Mouse (Mus musculus): Measurements from ENCODE around the gene Tmem104. TPM values are rescaled to one million over a fixed set of nuclear protein-coding genes. Genes with fewer than 3 reads are reported as not detected.

Gene Tmem104
- 0.57 TPM for polyA plus RNA-seq (2014; fragmentation: Illumina TruSeq; extraction: RNeasy Lipid Tissue Mini Kit (QIAGEN cat#74804); ENCODE audit: low read depth, low replicate concordance)

DNA sequence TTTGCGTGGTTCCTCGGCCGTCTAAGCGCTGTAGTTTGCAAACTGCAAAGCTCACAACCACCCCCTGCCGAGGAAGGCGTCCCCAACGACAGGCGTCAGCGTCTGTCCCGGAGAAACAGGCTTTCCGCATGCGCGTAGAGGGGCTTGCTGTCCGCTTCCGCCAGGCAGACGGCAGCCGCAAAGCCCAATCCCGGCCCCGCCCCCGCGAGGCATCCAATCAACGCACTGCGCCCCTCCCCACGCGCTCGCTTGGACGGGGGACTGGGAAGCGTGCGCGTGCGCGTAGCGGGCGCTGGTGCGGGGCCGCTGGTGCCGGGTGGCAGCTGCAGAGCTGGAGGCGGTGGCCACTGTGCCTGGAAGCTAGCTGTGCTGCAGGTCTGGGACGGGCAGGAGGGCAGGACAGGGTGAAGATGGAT is at the start of gene Tmem104:
Tmem104 (plus strand) TSS at position 264 of the 416 bp plus-strand sequence.

DNA sequence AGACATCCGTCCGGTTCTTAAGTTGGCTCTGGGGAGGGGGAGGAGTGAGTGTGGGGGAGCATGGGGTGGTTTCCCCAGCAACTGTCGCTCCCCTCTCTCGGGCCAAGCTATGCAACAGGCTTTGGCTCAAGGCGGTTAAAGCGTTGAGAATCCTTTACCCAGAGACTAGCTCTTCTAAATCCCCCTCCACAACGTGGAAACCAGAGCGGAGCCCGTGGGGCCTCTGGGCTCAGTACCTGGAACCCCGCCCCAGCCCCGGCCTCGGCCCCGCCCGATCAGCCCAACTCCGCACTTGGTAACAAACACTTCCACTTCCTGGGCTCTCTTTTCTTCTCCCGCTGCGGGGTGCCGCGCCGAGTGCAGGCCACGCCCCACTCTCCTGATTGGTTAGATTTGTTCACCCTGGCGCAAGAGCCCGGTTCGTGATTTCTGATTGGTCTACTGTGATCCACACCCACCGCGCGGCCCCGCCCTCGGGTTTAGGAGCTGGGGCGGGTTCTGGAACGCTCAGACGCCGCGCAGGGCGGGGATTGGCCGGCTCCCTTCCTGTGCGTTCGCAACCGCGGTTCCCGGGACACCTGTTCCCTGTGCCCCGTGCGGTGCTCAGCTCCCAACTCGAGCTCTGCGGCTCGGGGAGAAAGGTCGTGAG is 24.3 kb upstream of the Tmem104 start, which contains the start of gene Slc9a3r1:
Slc9a3r1 (plus strand) TSS at position 510 of the 649 bp plus-strand sequence.

DNA sequence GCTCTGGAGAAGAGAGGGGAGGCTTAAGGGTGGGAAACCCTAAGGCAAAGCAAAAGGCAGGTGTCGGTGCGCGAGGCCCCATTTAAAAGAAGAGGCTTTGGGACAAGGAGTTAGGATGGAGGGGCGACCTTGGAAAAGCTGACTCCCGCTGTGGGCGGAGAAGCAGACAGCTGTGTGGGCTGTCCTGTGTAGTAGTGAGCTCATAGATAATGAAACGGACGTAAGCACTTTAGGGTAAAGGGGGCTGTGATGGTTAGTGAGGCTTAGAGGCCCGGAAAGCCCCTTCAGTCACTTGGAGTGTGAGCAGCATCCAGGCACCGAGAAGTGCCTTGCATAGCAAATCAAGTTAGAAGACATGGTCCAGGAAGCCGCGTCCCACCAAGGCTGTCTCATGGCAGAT is 406 bp downstream of the Tmem104 start, which contains the start of gene Nat9:
Nat9 (minus strand) TSS at position 167 of the 400 bp plus-strand sequence.

DNA sequence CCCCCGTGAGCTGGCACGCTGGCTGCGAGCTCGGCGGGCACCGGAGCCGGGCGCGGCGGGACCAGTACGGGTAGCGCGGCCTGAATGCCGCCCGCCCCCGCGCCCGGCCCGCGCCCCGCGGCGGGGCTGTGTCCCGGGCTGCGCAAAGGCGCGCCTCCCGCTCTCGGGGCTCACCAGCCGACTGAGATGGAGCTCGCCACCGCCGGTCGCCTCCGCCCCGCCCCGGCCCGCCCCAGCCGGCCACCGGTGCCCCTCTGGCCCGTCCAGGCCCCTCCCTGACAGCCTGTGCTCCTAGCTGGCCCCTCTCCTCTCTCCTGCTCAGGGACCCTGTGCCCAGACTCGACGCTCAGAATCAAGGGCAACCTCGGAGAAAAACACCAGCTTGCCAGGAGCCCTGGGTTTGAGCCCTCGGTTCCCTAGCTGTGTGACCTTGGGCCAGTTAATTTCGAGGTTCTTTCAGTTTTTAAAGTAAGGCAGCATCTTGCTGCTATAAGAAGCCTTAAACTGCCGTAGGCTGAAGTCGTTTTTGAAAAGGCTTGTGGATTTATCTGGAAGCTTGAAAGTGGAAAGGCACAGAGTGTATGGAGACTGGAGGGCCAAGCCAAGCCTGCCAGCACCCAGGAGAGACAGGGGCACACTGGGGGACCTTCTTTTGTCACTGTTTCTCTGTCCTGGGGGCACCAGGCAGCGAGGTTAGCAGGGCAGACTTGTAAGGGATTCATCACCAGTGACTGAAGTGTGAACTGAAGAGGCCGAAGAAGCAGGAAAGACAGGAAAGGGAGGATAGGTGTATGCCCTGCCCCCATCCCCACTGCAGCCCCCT is 80.0 kb downstream of the Tmem104 start, which contains the start of gene Grin2c:
Grin2c (minus strand) TSS at position 183 of the 823 bp plus-strand sequence.

DNA sequence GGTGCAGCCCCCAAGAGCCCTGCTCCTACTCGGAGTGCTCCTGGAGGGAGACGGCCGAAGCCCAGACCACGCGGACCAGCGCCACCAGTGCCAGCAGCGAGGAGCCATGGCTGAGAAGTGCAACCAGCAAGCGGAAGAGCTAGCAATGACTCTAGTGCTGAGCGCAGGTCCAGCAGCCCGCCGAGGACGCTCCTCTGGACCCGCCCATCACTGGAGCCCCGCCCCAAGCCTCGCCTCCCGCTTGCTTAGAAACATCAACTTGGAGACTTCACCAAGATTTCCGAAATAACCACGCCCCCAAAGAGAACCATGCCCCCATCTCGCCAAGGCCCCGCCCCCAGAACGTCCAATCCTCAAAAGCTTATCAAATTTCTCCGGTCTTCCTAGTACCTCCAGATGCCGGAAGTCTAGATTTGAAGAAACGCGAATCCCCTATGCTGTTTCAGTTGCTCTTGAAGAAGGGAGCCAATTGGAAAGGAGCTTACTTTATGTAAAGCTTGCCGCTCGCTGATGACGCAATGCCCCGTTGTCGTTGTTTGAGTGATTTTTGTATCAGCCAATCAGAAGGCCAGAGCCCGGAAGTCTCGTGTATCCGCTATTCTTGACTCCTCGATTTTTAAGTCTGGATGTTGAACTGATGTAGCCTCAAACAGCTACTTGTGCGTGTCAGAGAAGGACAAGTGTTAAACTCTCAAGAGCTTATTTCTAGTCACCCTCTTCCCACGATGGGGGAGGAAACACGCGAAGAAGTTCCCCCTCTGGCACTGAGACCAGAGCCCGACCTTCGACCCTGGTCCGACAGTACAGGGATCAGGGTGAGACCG is 89.7 kb downstream of the Tmem104 start, which contains the start of gene Fdxr:
Fdxr (minus strand) TSS at position 271 of the 824 bp plus-strand sequence.

Other genes starting within 250 kb of the Tmem104 start
- not detected for gene Cd300c, start 218.3 kb upstream of the Tmem104 start, polyA plus RNA-seq (2014; fragmentation: Illumina TruSeq; extraction: RNeasy Lipid Tissue Mini Kit (QIAGEN cat#74804); ENCODE audit: low read depth, low replicate concordance)
- gene Cd300ld, start 197.6 kb upstream of the Tmem104 start, polyA plus RNA-seq (2014; fragmentation: Illumina TruSeq; extraction: RNeasy Lipid Tissue Mini Kit (QIAGEN cat#74804); ENCODE audit: low read depth, low replicate concordance) = 0.97 TPM
- 0.53 TPM for gene Cd300c2, start 185.6 kb upstream of the Tmem104 start, polyA plus RNA-seq (2014; fragmentation: Illumina TruSeq; extraction: RNeasy Lipid Tissue Mini Kit (QIAGEN cat#74804); ENCODE audit: low read depth, low replicate concordance)
- not detected for gene Cd300ld2, start 171.3 kb upstream of the Tmem104 start, polyA plus RNA-seq (2014; fragmentation: Illumina TruSeq; extraction: RNeasy Lipid Tissue Mini Kit (QIAGEN cat#74804); ENCODE audit: low read depth, low replicate concordance)
- gene Cd300ld4, start 160.5 kb upstream of the Tmem104 start, polyA plus RNA-seq (2014; fragmentation: Illumina TruSeq; extraction: RNeasy Lipid Tissue Mini Kit (QIAGEN cat#74804); ENCODE audit: low read depth, low replicate concordance) = not detected
- gene Cd300ld5, start 149.7 kb upstream of the Tmem104 start, polyA plus RNA-seq (2014; fragmentation: Illumina TruSeq; extraction: RNeasy Lipid Tissue Mini Kit (QIAGEN cat#74804); ENCODE audit: low read depth, low replicate concordance) = not detected
- gene Cd300ld3, start 139.1 kb upstream of the Tmem104 start, polyA plus RNA-seq (2014; fragmentation: Illumina TruSeq; extraction: RNeasy Lipid Tissue Mini Kit (QIAGEN cat#74804); ENCODE audit: low read depth, low replicate concordance) = not detected
- gene Cd300e, start 125.3 kb upstream of the Tmem104 start, polyA plus RNA-seq (2014; fragmentation: Illumina TruSeq; extraction: RNeasy Lipid Tissue Mini Kit (QIAGEN cat#74804); ENCODE audit: low read depth, low replicate concordance) = not detected
- not detected for gene Rab37, start 96.1 kb upstream of the Tmem104 start, polyA plus RNA-seq (2014; fragmentation: Illumina TruSeq; extraction: RNeasy Lipid Tissue Mini Kit (QIAGEN cat#74804); ENCODE audit: low read depth, low replicate concordance)
- not detected for gene Cd300lf, start 53.5 kb upstream of the Tmem104 start, polyA plus RNA-seq (2014; fragmentation: Illumina TruSeq; extraction: RNeasy Lipid Tissue Mini Kit (QIAGEN cat#74804); ENCODE audit: low read depth, low replicate concordance)
- 36.7 TPM for gene Slc9a3r1, start 24.1 kb upstream of the Tmem104 start, polyA plus RNA-seq (2014; fragmentation: Illumina TruSeq; extraction: RNeasy Lipid Tissue Mini Kit (QIAGEN cat#74804); ENCODE audit: low read depth, low replicate concordance)
- 1.6 TPM for gene Nat9, start 372 bp downstream of the Tmem104 start, polyA plus RNA-seq (2014; fragmentation: Illumina TruSeq; extraction: RNeasy Lipid Tissue Mini Kit (QIAGEN cat#74804); ENCODE audit: low read depth, low replicate concordance)
- gene Grin2c, start 79.8 kb downstream of the Tmem104 start, polyA plus RNA-seq (2014; fragmentation: Illumina TruSeq; extraction: RNeasy Lipid Tissue Mini Kit (QIAGEN cat#74804); ENCODE audit: low read depth, low replicate concordance) = not detected
- 2.1 TPM for gene Fdxr, start 89.6 kb downstream of the Tmem104 start, polyA plus RNA-seq (2014; fragmentation: Illumina TruSeq; extraction: RNeasy Lipid Tissue Mini Kit (QIAGEN cat#74804); ENCODE audit: low read depth, low replicate concordance)
- 9.9 TPM for gene Fads6, start 110.2 kb downstream of the Tmem104 start, polyA plus RNA-seq (2014; fragmentation: Illumina TruSeq; extraction: RNeasy Lipid Tissue Mini Kit (QIAGEN cat#74804); ENCODE audit: low read depth, low replicate concordance)
- gene Otop2, start 119.7 kb downstream of the Tmem104 start, polyA plus RNA-seq (2014; fragmentation: Illumina TruSeq; extraction: RNeasy Lipid Tissue Mini Kit (QIAGEN cat#74804); ENCODE audit: low read depth, low replicate concordance) = not detected
- not detected for gene Ush1g, start 134.6 kb downstream of the Tmem104 start, polyA plus RNA-seq (2014; fragmentation: Illumina TruSeq; extraction: RNeasy Lipid Tissue Mini Kit (QIAGEN cat#74804); ENCODE audit: low read depth, low replicate concordance)
- gene Otop3, start 147.2 kb downstream of the Tmem104 start, polyA plus RNA-seq (2014; fragmentation: Illumina TruSeq; extraction: RNeasy Lipid Tissue Mini Kit (QIAGEN cat#74804); ENCODE audit: low read depth, low replicate concordance) = not detected
- not detected for gene Hid1, start 180.3 kb downstream of the Tmem104 start, polyA plus RNA-seq (2014; fragmentation: Illumina TruSeq; extraction: RNeasy Lipid Tissue Mini Kit (QIAGEN cat#74804); ENCODE audit: low read depth, low replicate concordance)
- 0.12 TPM for gene Cdr2l, start 194.4 kb downstream of the Tmem104 start, polyA plus RNA-seq (2014; fragmentation: Illumina TruSeq; extraction: RNeasy Lipid Tissue Mini Kit (QIAGEN cat#74804); ENCODE audit: low read depth, low replicate concordance)
- 21.0 TPM for gene Mrpl58, start 216.3 kb downstream of the Tmem104 start, polyA plus RNA-seq (2014; fragmentation: Illumina TruSeq; extraction: RNeasy Lipid Tissue Mini Kit (QIAGEN cat#74804); ENCODE audit: low read depth, low replicate concordance)
- 905 TPM for gene Atp5h, start 232.5 kb downstream of the Tmem104 start, polyA plus RNA-seq (2014; fragmentation: Illumina TruSeq; extraction: RNeasy Lipid Tissue Mini Kit (QIAGEN cat#74804); ENCODE audit: low read depth, low replicate concordance)
- 19.2 TPM for gene Kctd2, start 232.6 kb downstream of the Tmem104 start, polyA plus RNA-seq (2014; fragmentation: Illumina TruSeq; extraction: RNeasy Lipid Tissue Mini Kit (QIAGEN cat#74804); ENCODE audit: low read depth, low replicate concordance)

All from kidney, adult 10 weeks (tissue).